Mouse (Mus musculus): ENCODE data around the gene Nkx2-5. TPM values are rescaled to one million over a fixed set of nuclear protein-coding genes. Genes with fewer than 3 reads are reported as not detected.

Gene Nkx2-5
- polyA plus RNA-seq, 2 experiments, result 0.06 TPM; not detected in 1

DNA sequence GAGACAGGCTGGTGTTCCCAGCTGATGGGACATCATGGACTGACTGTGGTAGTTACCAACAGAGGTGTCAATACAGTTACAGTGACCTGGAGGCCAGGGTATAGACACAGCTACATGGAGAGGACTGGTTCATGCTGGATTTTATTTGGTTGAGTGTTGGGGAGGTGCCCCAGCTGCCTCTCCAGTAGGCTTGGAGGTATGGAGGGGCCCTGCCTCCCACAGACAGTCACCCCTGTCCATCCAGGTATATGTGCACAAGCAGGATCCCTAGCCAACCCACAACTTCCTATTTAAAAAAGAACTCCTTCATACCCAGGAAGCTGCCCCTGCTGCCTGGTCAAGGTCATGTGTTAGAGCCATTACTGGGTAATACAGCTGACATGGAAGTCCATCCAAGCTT is 27.0 kb downstream of the Nkx2-5 start:
- Histone ChIP-seq H3K9ac (ENCODE audit: low read depth, low read length, severe bottlenecking) (no peak overlapping the region), H3K9me3 (ENCODE audit: control insufficient read depth, low read length) (no peaks in the 10 kb centered on the region), H3K4me3 (replicated peaks; ENCODE audit: low read length) (no peak overlapping the region), H3K4me1 (ENCODE audit: control insufficient read depth, insufficient read depth, low read length) (no peaks in the 10 kb centered on the region), H3K27ac (replicated peaks; ENCODE audit: low read depth, low read length) (no peak overlapping the region), H3K4me2 (replicated peaks; ENCODE audit: low read depth, low read length, severe bottlenecking) (no peak overlapping the region), H3K27me3 (ENCODE audit: control insufficient read depth, insufficient read depth, low read length) (no peaks in the 10 kb centered on the region), H3K36me3 (ENCODE audit: control insufficient read depth, insufficient read depth, low read length) (no peaks in the 10 kb centered on the region)
- DNase-seq (ENCODE audit: low spot score) (no peak), ATAC-seq (ENCODE audit: low FRiP score, low read depth) (no peak)
- no peak for TF ChIP-seq POLR2A (IDR thresholded peaks at IDR 0.05; ENCODE audit: borderline replicate concordance, extremely low read depth, insufficient read depth, insufficient read length)

- DNase-seq (ENCODE audit: low spot score), result no peak
- Histone ChIP-seq H3K9me3 (ENCODE audit: control insufficient read depth, low read length) (no peaks in the 10 kb centered on the region), H3K27ac (replicated peaks; ENCODE audit: low read depth, low read length) (no peak overlapping the region), H3K9ac (ENCODE audit: low read depth, low read length, severe bottlenecking) (no peak overlapping the region), H3K4me2 (replicated peaks; ENCODE audit: low read depth, low read length, severe bottlenecking) (no peak overlapping the region), H3K4me3 (replicated peaks; ENCODE audit: low read length) (no peak overlapping the region), H3K27me3 (ENCODE audit: control insufficient read depth, insufficient read depth, low read length) (no peaks in the 10 kb centered on the region), H3K4me1 (ENCODE audit: control insufficient read depth, insufficient read depth, low read length) (no peaks in the 10 kb centered on the region), H3K36me3 (ENCODE audit: control insufficient read depth, insufficient read depth, low read length) (no peaks in the 10 kb centered on the region)
- 82% methylated on average over 6 of the region's 6 CpGs for WGBS
- no peak for TF ChIP-seq POLR2A (IDR thresholded peaks at IDR 0.05; ENCODE audit: borderline replicate concordance, extremely low read depth, insufficient read depth, insufficient read length)
- no peak for ATAC-seq (ENCODE audit: low FRiP score, low read depth)
Measured at GRCm38 (mm10) chr17:26816810-26817209, 28.0 kb downstream of the Nkx2-5 start.

- Histone ChIP-seq H3K9me3 (ENCODE audit: control insufficient read depth, low read length) (no peaks in the 10 kb centered on the region), H3K4me3 (replicated peaks; ENCODE audit: low read length) (no peak overlapping the region), H3K4me2 (replicated peaks; ENCODE audit: low read depth, low read length, severe bottlenecking) (no peak overlapping the region), H3K4me1 (ENCODE audit: control insufficient read depth, insufficient read depth, low read length) (no peaks in the 10 kb centered on the region), H3K36me3 (ENCODE audit: control insufficient read depth, insufficient read depth, low read length) (no peaks in the 10 kb centered on the region), H3K27ac (replicated peaks; ENCODE audit: low read depth, low read length) (no peak overlapping the region), H3K9ac (ENCODE audit: low read depth, low read length, severe bottlenecking) (no peak overlapping the region), H3K27me3 (ENCODE audit: control insufficient read depth, insufficient read depth, low read length) (no peaks in the 10 kb centered on the region)
- ATAC-seq (ENCODE audit: low FRiP score, low read depth) (no peak), DNase-seq (ENCODE audit: low spot score) (no peak)
- WGBS, result 78% methylated on average over 9 of the region's 9 CpGs
- TF ChIP-seq POLR2A (IDR thresholded peaks at IDR 0.05; ENCODE audit: borderline replicate concordance, extremely low read depth, insufficient read depth, insufficient read length), result no peak
Measured at GRCm38 (mm10) chr17:26813497-26813896, 31.3 kb downstream of the Nkx2-5 start.

DNA sequence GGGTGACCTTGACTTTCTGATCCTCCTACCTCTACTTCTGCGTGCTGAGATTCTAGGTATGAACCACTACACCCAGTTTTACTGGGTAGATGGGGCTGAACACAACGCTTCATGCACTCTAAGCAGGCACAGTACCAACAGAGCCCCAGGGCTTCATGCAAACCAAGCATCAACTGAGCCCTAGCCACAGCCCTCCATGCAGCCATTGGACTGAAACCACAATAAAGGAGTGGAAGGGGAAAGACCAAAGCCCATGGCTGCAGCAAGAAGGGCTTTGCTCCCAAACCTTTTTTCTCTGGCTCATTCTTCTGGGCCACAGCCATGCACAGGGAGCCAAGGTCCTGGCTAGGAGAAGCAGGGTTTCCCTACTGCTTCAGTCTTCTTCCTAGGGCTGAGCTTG is 32.2 kb downstream of the Nkx2-5 start:
- 74% methylated on average over 2 of the region's 2 CpGs for WGBS
- no peak for TF ChIP-seq POLR2A (IDR thresholded peaks at IDR 0.05; ENCODE audit: borderline replicate concordance, extremely low read depth, insufficient read depth, insufficient read length)
- DNase-seq (ENCODE audit: low spot score) (no peak), ATAC-seq (ENCODE audit: low FRiP score, low read depth) (no peak)
- Histone ChIP-seq H3K36me3 (ENCODE audit: control insufficient read depth, insufficient read depth, low read length) (no peaks in the 10 kb centered on the region), H3K4me2 (replicated peaks; ENCODE audit: low read depth, low read length, severe bottlenecking) (no peak overlapping the region), H3K9ac (ENCODE audit: low read depth, low read length, severe bottlenecking) (no peak overlapping the region), H3K9me3 (ENCODE audit: control insufficient read depth, low read length) (no peaks in the 10 kb centered on the region), H3K27me3 (ENCODE audit: control insufficient read depth, insufficient read depth, low read length) (no peaks in the 10 kb centered on the region), H3K4me3 (replicated peaks; ENCODE audit: low read length) (no peak overlapping the region), H3K27ac (replicated peaks; ENCODE audit: low read depth, low read length) (no peak overlapping the region), H3K4me1 (ENCODE audit: control insufficient read depth, insufficient read depth, low read length) (no peaks in the 10 kb centered on the region)

DNA sequence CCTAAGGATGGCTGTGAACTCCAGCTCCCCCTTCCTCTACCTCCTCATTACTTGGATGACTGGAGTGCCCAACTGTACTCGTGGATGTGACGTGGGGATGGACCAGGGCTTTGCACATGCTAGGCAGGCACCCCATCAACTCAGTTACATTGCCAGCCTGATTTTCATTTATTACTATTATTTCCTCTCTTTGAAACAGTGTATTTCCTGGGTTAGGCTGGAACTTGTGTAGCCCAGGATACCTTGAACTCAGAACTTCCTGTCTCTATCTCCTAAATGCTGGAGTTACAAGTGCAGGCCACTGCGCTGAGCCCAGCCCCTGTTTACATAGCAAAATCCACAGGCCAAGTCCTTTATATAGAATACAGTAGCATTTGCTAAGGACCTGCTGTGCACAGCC is 41.9 kb downstream of the Nkx2-5 start:
- Histone ChIP-seq H3K9me3 (ENCODE audit: control insufficient read depth, low read length) (peaks cover 5% of the 10 kb centered on the region; the same call in 1 of the 2 replicates), H3K4me3 (replicated peaks; ENCODE audit: low read length) (no peak overlapping the region), H3K4me1 (ENCODE audit: control insufficient read depth, insufficient read depth, low read length) (no peaks in the 10 kb centered on the region), H3K9ac (ENCODE audit: low read depth, low read length, severe bottlenecking) (no peak overlapping the region), H3K27me3 (ENCODE audit: control insufficient read depth, insufficient read depth, low read length) (no peaks in the 10 kb centered on the region), H3K27ac (replicated peaks; ENCODE audit: low read depth, low read length) (no peak overlapping the region), H3K36me3 (ENCODE audit: control insufficient read depth, insufficient read depth, low read length) (no peaks in the 10 kb centered on the region), H3K4me2 (replicated peaks; ENCODE audit: low read depth, low read length, severe bottlenecking) (no peak overlapping the region)
- no peak for ATAC-seq (ENCODE audit: low FRiP score, low read depth)
- no peak for DNase-seq (ENCODE audit: low spot score)
- no peak for TF ChIP-seq POLR2A (IDR thresholded peaks at IDR 0.05; ENCODE audit: borderline replicate concordance, extremely low read depth, insufficient read depth, insufficient read length)
- WGBS, result 83% methylated on average over 3 of the region's 3 CpGs
